Comparison of ENCODE assay signal across 16 mouse cellular contexts in the genomic region with DNA sequence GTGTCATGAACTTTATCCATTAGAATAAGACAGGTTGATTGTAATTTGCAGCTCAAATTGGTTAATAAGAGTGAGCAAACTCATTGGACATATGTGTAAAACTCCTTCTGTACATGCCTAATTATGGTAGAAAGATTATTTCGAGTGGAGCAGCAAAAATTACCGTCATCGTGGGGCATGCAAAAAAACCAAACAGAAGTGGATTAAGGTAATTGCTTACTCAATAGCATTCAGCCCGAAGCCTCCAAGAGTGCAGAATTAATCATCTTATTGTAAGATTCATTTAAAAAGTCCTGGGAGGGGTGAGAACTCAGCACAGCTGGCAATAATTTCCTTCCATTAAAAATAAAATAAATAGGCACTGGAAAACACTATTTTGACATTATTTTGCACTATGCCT.
"Had no signal": no experiment of that assay in that cellular context is flagged by ENCODE, and none has a peak within 500 bp of the region (broad histone marks: within the 10 kb centered on the region; RNA-seq: fewer than 3 reads in every experiment).

No protein-coding gene starts in this region.

- H3K9ac ChIP-seq: neural tube, embryonic 12.5 days; neural tube, embryonic 13.5 days; neural tube, embryonic 15.5 days; stomach, embryonic 15.5 days had no signal

- H3K9me3 ChIP-seq: neural tube, embryonic 12.5 days; neural tube, embryonic 13.5 days; neural tube, embryonic 15.5 days; stomach, embryonic 15.5 days had no signal

- H3K4me1 ChIP-seq: neural tube, embryonic 12.5 days; neural tube, embryonic 13.5 days; neural tube, embryonic 15.5 days; stomach, embryonic 15.5 days had no signal

- H3K27me3 ChIP-seq: neural tube, embryonic 12.5 days; neural tube, embryonic 13.5 days; neural tube, embryonic 15.5 days; stomach, embryonic 15.5 days had no signal

- H3K27ac ChIP-seq: neural tube, embryonic 12.5 days; neural tube, embryonic 13.5 days; neural tube, embryonic 15.5 days; stomach, embryonic 15.5 days; stomach, postnatal 0 days had no signal

- H3K4me3 ChIP-seq: neural tube, embryonic 12.5 days; neural tube, embryonic 13.5 days; neural tube, embryonic 15.5 days; stomach, embryonic 15.5 days had no signal

- DNase-seq: right cerebral cortex, adult 18-20 months; right cerebral cortex, postnatal 14 days; right cerebral cortex, postnatal 25 days; right cerebral cortex, postnatal 4 days; spleen, adult 18-20 months; thymus, adult 18-20 months; thymus, adult 2 months; thymus, postnatal 14 days; thymus, postnatal 25 days; thymus, postnatal 36 days; thymus, postnatal 4 days had no signal

- H3K36me3 ChIP-seq: neural tube, embryonic 12.5 days; neural tube, embryonic 13.5 days; neural tube, embryonic 15.5 days; stomach, embryonic 15.5 days had no signal

- H3K4me2 ChIP-seq: neural tube, embryonic 12.5 days; neural tube, embryonic 13.5 days; neural tube, embryonic 15.5 days; stomach, embryonic 15.5 days had no signal
